Mouse (Mus musculus) lung, postnatal 0 days (tissue): ENCODE data around the gene Sorbs2. TPM values are rescaled to one million over a fixed set of nuclear protein-coding genes. Genes with fewer than 3 reads are reported as not detected.
A peak's percentile ranks its signal among the peaks of the same experiment; 100 is the strongest.

Experiments
- ATAC-seq: fragments of 200-750 bp; cut with Nextera tagmentation; 2 replicates; pipeline ENCODE4 v1.8.0; 2017; ENCODE audit warnings: moderate library complexity
- DNase-seq: peaks from one replicate; pipeline ENCODE4 v3.0.0-alpha.2; 2016; ENCODE audit warnings: low spot score
- H3K27ac ChIP-seq: fragments of 300-500 bp; sonication (generic); 2 replicates; pipeline ENCODE4 v1.5.1; 2014; ENCODE audit warnings: antibody characterized with exemption, mild to moderate bottlenecking, low read length, mixed read lengths
- H3K27me3 ChIP-seq: fragments of 300-500 bp; sonication (generic); replicated peaks from 2 replicates; pipeline ENCODE4 v1.6.1; 2014; ENCODE audit warnings: low read length, mixed read lengths; ENCODE audit not compliant: insufficient read depth
- H3K36me3 ChIP-seq: fragments of 300-500 bp; sonication (generic); 2 replicates; pipeline ENCODE4 v1.6.1; 2014; ENCODE audit warnings: low read length, mixed read lengths; ENCODE audit not compliant: insufficient read depth
- H3K4me1 ChIP-seq: fragments of 300-500 bp; sonication (generic); 2 replicates; pipeline ENCODE4 v1.6.1; 2014; ENCODE audit warnings: antibody characterized with exemption, low read depth, low read length, mixed read lengths; ENCODE audit not compliant: insufficient read depth
- H3K4me2 ChIP-seq: fragments of 300-500 bp; sonication (generic); replicated peaks from 2 replicates; pipeline ENCODE4 v1.6.1; 2014; ENCODE audit warnings: low read depth, mild to moderate bottlenecking, low read length, moderate library complexity, mixed read lengths
- H3K4me3 ChIP-seq: fragments of 300-500 bp; sonication (generic); 2 replicates; pipeline ENCODE4 v1.5.1; 2014; ENCODE audit warnings: low read depth, low read length
- H3K9ac ChIP-seq: fragments of 300-500 bp; sonication (generic); replicated peaks from 2 replicates; pipeline ENCODE4 v1.6.1; 2014; ENCODE audit warnings: low read depth, mild to moderate bottlenecking
- H3K9me3 ChIP-seq: fragments of 300-500 bp; sonication (generic); 2 replicates; pipeline ENCODE4 v1.6.1; 2016; ENCODE audit warnings: low read length, mixed read lengths
- CTCF ChIP-seq: IDR thresholded peaks from 2 replicates; pipeline ENCODE4 v1.5.1; 2016; ENCODE audit warnings: antibody characterized with exemption, mild to moderate bottlenecking
- EP300 ChIP-seq: IDR thresholded peaks from 2 replicates; pipeline ENCODE4 v1.6.1; 2016; ENCODE audit warnings: antibody characterized with exemption, mild to moderate bottlenecking, control low read depth
- WGBS: fragments of 180-500 bp; shearing (Covaris S2); extraction: QIAGEN DNeasy Blood & Tissue Kit; methylation state at CpG from one replicate; pipeline ENCODE4 v1.1.7; 2014; 5-methylcytosine and 5-hydroxymethylcytosine counted together
- polyA plus RNA-seq: library from polyadenylated mRNA; unstranded; fragments of >200 nt; fragmentation: Nextera tagmentation; extraction: Ambion mirVana; gene quantifications from 2 replicates; pipeline ENCODE4 v1.2.1, GENCODE M21; 2015

Sorbs2 gene
- polyA plus RNA-seq, 1 experiment from 2014 or later = 7.0 TPM

DNA sequence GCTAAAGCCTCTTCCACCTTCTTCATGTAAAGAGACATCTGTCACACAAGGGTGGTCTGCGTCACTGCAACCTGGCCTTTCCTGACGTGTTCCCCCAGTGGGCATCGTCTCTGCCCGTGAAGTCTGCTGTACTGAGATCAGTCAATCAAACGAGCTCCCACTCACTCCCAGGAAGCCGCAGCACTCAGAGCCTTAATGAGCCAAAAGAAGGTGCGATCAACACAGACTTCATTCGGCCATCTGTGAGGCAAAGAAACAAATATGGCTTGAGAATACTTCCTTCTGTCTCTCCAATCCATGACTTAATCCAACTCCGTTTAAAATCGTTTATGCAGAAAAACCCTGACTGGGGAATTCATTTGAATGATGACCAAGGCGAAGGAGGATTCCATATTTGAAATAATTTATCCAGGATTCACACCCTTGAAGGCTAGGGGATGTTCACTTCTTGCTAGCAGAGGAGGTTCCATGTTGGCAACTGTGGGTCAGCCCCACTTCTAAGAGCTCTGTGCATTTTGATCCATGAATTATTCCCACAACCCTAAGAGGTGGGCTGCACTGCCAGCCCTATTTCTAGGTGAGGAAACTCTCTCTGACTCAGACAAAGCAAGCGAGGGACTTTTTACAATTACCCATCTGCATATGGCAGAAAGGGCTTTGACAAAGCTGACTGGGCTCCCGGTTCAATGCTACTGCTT lies 207.9 kb downstream of the Sorbs2 start:
- Histone ChIP-seq H3K4me1 (no peaks in the 10 kb centered on the region), H3K27ac (no peak overlapping the region), H3K36me3 (no peaks in the 10 kb centered on the region), H3K9me3 (no peaks in the 10 kb centered on the region), H3K9ac (no peak overlapping the region), H3K4me2 (no peak overlapping the region), H3K27me3 (no peaks in the 10 kb centered on the region), H3K4me3 (no peak overlapping the region)
- TF ChIP-seq EP300 (no peak), CTCF (no peak)
- 78% methylated on average over 13 of the region's 13 CpGs for WGBS
- no peak for DNase-seq
- ATAC-seq = no peak

DNA sequence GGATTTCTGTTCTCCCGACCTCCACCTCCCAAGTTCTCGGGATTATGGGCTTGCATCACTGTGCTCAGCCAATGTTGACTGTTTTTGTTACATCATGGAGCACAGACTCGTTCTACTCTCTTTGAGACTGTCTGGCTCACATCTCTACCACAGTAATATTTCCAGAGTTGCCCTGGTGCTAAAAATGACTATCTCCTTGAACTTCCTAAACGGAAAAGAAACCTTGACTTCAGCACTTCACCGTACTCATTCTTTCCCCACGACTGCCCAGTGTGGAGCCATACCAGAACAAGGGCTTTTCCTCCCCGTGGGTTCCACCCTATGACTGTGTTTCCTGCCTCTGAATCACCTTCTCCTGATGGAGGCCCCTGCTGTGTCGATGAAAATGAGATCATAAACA lies 212.2 kb downstream of the Sorbs2 start:
- no peak overlapping the region for H3K9ac ChIP-seq
- H3K4me1 ChIP-seq = no peaks in the 10 kb centered on the region
- no peak overlapping the region for H3K4me3 ChIP-seq
- TF ChIP-seq CTCF = no peak
- TF ChIP-seq EP300 = peak; percentile 62; the same call in 1 of the 2 replicates
- peak; percentile 16 for DNase-seq
- no peaks in the 10 kb centered on the region for H3K9me3 ChIP-seq
- no peaks in the 10 kb centered on the region for H3K27me3 ChIP-seq
- no peaks in the 10 kb centered on the region for H3K36me3 ChIP-seq
- H3K4me2 ChIP-seq = no peak overlapping the region
- peak; percentile 71 for ATAC-seq
- H3K27ac ChIP-seq = no peak overlapping the region
- whole genome bisulfite sequencing = 53% methylated on average over 8 of the region's 8 CpGs

- 50% methylated on average over 3 of the region's 3 CpGs for WGBS
- Histone ChIP-seq H3K4me2 (no peak overlapping the region), H3K36me3 (no peaks in the 10 kb centered on the region), H3K27ac (no peak overlapping the region), H3K4me3 (no peak overlapping the region), H3K9me3 (no peaks in the 10 kb centered on the region), H3K9ac (no peak overlapping the region), H3K4me1 (no peaks in the 10 kb centered on the region), H3K27me3 (no peaks in the 10 kb centered on the region)
- no peak for TF ChIP-seq EP300
- no peak for TF ChIP-seq CTCF
- ATAC-seq = peak; percentile 71
- peak; percentile 50 for DNase-seq
These were observed 216.6 kb downstream of the Sorbs2 start for GRCm38 (mm10) chr8:45724204-45724603.

DNA sequence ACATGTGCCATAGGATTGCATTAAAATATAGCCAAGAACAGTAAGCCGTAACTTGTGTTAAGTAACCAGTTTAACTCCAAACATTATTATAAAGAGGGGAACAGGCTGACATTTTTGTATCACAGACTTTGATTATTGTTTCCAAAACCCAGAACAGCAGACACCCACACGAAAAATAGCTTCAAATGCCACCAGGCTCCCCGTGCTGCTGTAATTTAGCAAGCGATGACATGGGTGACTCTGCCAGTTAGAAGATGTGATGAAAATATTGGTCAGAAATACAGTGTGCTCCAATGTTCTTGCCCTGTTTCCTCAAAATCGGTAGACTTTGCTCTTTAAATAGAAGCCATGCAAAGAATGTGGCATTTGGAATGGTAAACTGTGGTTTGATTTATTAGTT lies 217.7 kb downstream of the Sorbs2 start:
- no peaks in the 10 kb centered on the region for H3K9me3 ChIP-seq
- no peak for TF ChIP-seq EP300
- TF ChIP-seq CTCF = no peak
- WGBS = 72% methylated on average over 5 of the region's 5 CpGs
- H3K4me1 ChIP-seq = no peaks in the 10 kb centered on the region
- H3K9ac ChIP-seq = no peak overlapping the region
- no peak overlapping the region for H3K4me2 ChIP-seq
- no peaks in the 10 kb centered on the region for H3K36me3 ChIP-seq
- no peak overlapping the region for H3K27ac ChIP-seq
- no peak overlapping the region for H3K4me3 ChIP-seq
- DNase-seq (no peak), ATAC-seq (no peak)
- H3K27me3 ChIP-seq = no peaks in the 10 kb centered on the region

- DNase-seq (no peak), ATAC-seq (no peak)
- no peaks in the 10 kb centered on the region for H3K4me1 ChIP-seq
- TF ChIP-seq EP300 (no peak), CTCF (no peak)
- no peak overlapping the region for H3K4me2 ChIP-seq
- no peaks in the 10 kb centered on the region for H3K36me3 ChIP-seq
- H3K4me3 ChIP-seq = no peak overlapping the region
- H3K27ac ChIP-seq = no peak overlapping the region
- H3K9me3 ChIP-seq = no peaks in the 10 kb centered on the region
- H3K9ac ChIP-seq = no peak overlapping the region
- no peaks in the 10 kb centered on the region for H3K27me3 ChIP-seq
- WGBS = 79% methylated on average over 7 of the region's 7 CpGs
These were observed 222.3 kb downstream of the Sorbs2 start for GRCm38 (mm10) chr8:45729850-45730382.

DNA sequence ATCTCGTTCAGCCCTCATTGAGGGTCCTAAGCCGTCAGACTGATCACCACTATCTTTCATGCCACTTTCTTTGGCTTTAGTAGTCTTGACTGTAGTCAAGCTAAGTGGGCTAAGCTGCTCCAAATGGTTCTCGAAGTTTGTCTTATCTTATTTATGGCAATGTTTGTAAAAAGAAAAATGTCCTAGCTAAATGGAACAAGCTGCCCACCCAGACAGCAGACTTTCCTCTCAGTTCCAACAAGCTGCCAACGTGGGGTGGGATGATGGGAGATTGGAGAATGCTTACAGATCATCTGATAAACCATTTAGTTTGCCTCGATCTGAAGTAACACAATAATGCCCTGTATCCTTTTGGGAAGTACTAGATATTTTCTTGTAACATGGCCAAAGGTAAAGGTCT lies 223.2 kb downstream of the Sorbs2 start:
- no peaks in the 10 kb centered on the region for H3K9me3 ChIP-seq
- 50% methylated on average over 5 of the region's 5 CpGs for WGBS
- no peak for TF ChIP-seq CTCF
- no peak for TF ChIP-seq EP300

More for the DNA sequence above, 223.2 kb downstream of the Sorbs2 start:
- no peaks in the 10 kb centered on the region for H3K36me3 ChIP-seq
- H3K4me3 ChIP-seq = no peak overlapping the region
- H3K27ac ChIP-seq = no peak overlapping the region
- ATAC-seq (no peak), DNase-seq (no peak)
- H3K4me2 ChIP-seq = no peak overlapping the region
- H3K9ac ChIP-seq = no peak overlapping the region
- no peaks in the 10 kb centered on the region for H3K4me1 ChIP-seq
- no peaks in the 10 kb centered on the region for H3K27me3 ChIP-seq
